27 mouse cellular contexts compared by ENCODE assay signal in the genomic region with DNA sequence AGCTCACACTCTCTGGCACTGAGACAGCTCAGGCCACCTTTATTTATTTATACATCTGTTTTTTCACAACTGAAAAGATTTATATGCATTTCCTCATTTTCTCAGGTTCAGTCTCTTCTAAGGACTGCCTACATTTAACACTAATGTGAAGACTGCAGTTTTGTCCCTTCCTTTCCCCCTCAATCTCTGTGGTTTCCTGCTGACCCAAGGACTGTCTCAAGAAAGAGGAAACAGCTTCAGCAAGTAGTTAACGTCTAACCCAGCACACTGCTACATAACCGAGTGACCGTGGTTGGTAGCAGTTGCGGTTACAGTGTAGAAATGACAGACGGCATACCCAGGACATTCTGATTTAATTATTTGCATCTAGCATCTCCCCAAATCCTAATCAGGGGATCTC. TPM values are rescaled to one million over a fixed set of nuclear protein-coding genes. Genes with fewer than 3 reads are reported as not detected.
DNase-seq lines count a peak whose midpoint lies in the region; ATAC-seq and TF ChIP-seq lines count a peak whose summit lies in the region.
"Had no signal": no experiment of that assay in that cellular context is flagged by ENCODE, and none has a peak within 500 bp of the region (broad histone marks: within the 10 kb centered on the region; RNA-seq: fewer than 3 reads in every experiment).

No protein-coding gene starts in this region.

- no peak overlapping the region for H3K27ac ChIP-seq in lung, embryonic 14.5 days (ENCODE audit: low read depth)
- no peak overlapping the region for H3K27ac ChIP-seq in CH12.LX (ENCODE audit: insufficient read depth, low read depth)
- no peak overlapping the region for H3K27ac ChIP-seq in midbrain, embryonic 16.5 days (ENCODE audit: low read length)
- H3K27ac ChIP-seq: forebrain, embryonic 12.5 days; heart, adult 2 months; limb, embryonic 12.5 days; liver, embryonic 13.5 days; midbrain, embryonic 12.5 days; neural tube, embryonic 15.5 days had no signal

- ATAC-seq in lung, embryonic 14.5 days (ENCODE audit: insufficient read depth) = no peak
- ATAC-seq in hematopoietic stem cell, adult 5-6 weeks (replicated peaks in 1 of 2; ENCODE audit: insufficient read depth in 1 of 2, low FRiP score in 2 of 2, low TSS enrichment in 1 of 2, low read depth in 1 of 2, poor library complexity in 2 of 2, severe bottlenecking in 2 of 2) = peak; percentile 92 to 94
- ATAC-seq in neutrophil, adult 5-6 weeks (ENCODE audit: extremely low read depth, insufficient number of reproducible peaks, low FRiP score, poor library complexity, severe bottlenecking) = peak; percentile 56; the same call in 1 of the 2 replicates
- no peak for ATAC-seq in midbrain, embryonic 16.5 days
- ATAC-seq: CD4-positive, CD25-positive, alpha-beta regulatory T cell, adult 4 months had no signal

- H3K4me2 ChIP-seq in lung, embryonic 14.5 days = no peak overlapping the region
- H3K4me2 ChIP-seq in CH12.LX (ENCODE audit: insufficient read depth, low read depth, poor library complexity, severe bottlenecking) = no peak overlapping the region; the same call in 1 of the 2 replicates
- H3K4me2 ChIP-seq in midbrain, embryonic 16.5 days (ENCODE audit: low read length) = no peak overlapping the region
- H3K4me2 ChIP-seq: forebrain, embryonic 12.5 days; limb, embryonic 12.5 days; liver, embryonic 13.5 days; midbrain, embryonic 12.5 days; neural tube, embryonic 15.5 days had no signal

- no peaks in the 10 kb centered on the region for H3K27me3 ChIP-seq in lung, embryonic 14.5 days (ENCODE audit: insufficient read depth, low read length)
- no peaks in the 10 kb centered on the region for H3K27me3 ChIP-seq in CH12.LX (replicated peaks)
- no peaks in the 10 kb centered on the region for H3K27me3 ChIP-seq in midbrain, embryonic 16.5 days (ENCODE audit: control insufficient read depth, insufficient read depth, low read depth, low read length)
- H3K27me3 ChIP-seq: forebrain, embryonic 12.5 days; limb, embryonic 12.5 days; liver, embryonic 13.5 days; midbrain, embryonic 12.5 days; neural tube, embryonic 15.5 days had no signal

- no peak for TF ChIP-seq RAD21 in CH12.LX (IDR thresholded peaks at IDR 0.05; ENCODE audit: low read depth, low read length)

- no peaks in the 10 kb centered on the region for H3K4me1 ChIP-seq in lung, embryonic 14.5 days (ENCODE audit: insufficient read depth)
- H3K4me1 ChIP-seq in lung, adult 2 months (ENCODE audit: control insufficient read depth, insufficient read depth, low read length) = no peaks in the 10 kb centered on the region
- H3K4me1 ChIP-seq in CH12.LX (ENCODE audit: control insufficient read depth in 1 of 2, insufficient read depth in 2 of 2) = peaks cover 5 to 15% of the 10 kb centered on the region in 2 experiments; a peak in 3 of 4 replicates
- no peaks in the 10 kb centered on the region for H3K4me1 ChIP-seq in midbrain, embryonic 16.5 days (ENCODE audit: control insufficient read depth, insufficient read depth, low read length)
- H3K4me1 ChIP-seq: forebrain, embryonic 12.5 days; midbrain, embryonic 12.5 days; neural tube, embryonic 15.5 days had no signal

- intact Hi-C loops in left cerebral cortex, postnatal 10 days (cut with DNase I) = no loop called here

- H3K36me3 ChIP-seq in lung, embryonic 14.5 days (ENCODE audit: insufficient read depth) = no peaks in the 10 kb centered on the region
- H3K36me3 ChIP-seq in CH12.LX (replicated peaks in 1 of 2; ENCODE audit: control insufficient read depth in 1 of 2, insufficient read depth in 1 of 2, low read length in 1 of 2) = no peaks in the 10 kb centered on the region
- no peaks in the 10 kb centered on the region for H3K36me3 ChIP-seq in midbrain, embryonic 16.5 days (ENCODE audit: control insufficient read depth, insufficient read depth, low read length)
- H3K36me3 ChIP-seq: forebrain, embryonic 12.5 days; G1E; limb, embryonic 12.5 days; liver, embryonic 13.5 days; midbrain, embryonic 12.5 days; neural tube, embryonic 15.5 days had no signal

- TF ChIP-seq CTCF in lung, embryonic 14.5 days (IDR thresholded peaks at IDR 0.05; ENCODE audit: low read depth) = no peak
- no peak for TF ChIP-seq CTCF in lung, adult 2 months (IDR thresholded peaks at IDR 0.05; ENCODE audit: insufficient read depth, low read length)
- TF ChIP-seq CTCF in CH12.LX (conservative IDR thresholded peaks at IDR 0.05 in 1 of 2, IDR thresholded peaks at IDR 0.05 in 1 of 2; ENCODE audit: low read depth in 2 of 2, low read length in 2 of 2) = no peak

- in situ Hi-C loops in CH12.LX (cut with MboI; ENCODE audit: low pct_ligation_motif_present, low pct_unique_long_range_greater_than_20kb, low sequenced_read_pairs) = no loop called here

- TF ChIP-seq POLR2A in lung, adult 2 months (IDR thresholded peaks at IDR 0.05; ENCODE audit: borderline replicate concordance, extremely low read depth, low read depth, low read length) = no peak
- TF ChIP-seq POLR2A in CH12.LX (IDR thresholded peaks at IDR 0.05; ENCODE audit: low read depth, low read length) = no peak

- no peak for TF ChIP-seq EP300 in CH12.LX (IDR thresholded peaks at IDR 0.05; ENCODE audit: low read length)

- H3K9ac ChIP-seq in lung, embryonic 14.5 days = no peak overlapping the region
- H3K9ac ChIP-seq in CH12.LX (ENCODE audit: insufficient read depth, low read depth) = no peak overlapping the region
- H3K9ac ChIP-seq in midbrain, embryonic 16.5 days (ENCODE audit: low read depth, low read length) = no peak overlapping the region
- H3K9ac ChIP-seq: forebrain, embryonic 12.5 days; limb, embryonic 12.5 days; liver, embryonic 13.5 days; midbrain, embryonic 12.5 days; neural tube, embryonic 15.5 days had no signal

- no peaks in the 10 kb centered on the region for H3K9me3 ChIP-seq in lung, embryonic 14.5 days (ENCODE audit: low read depth, low read length)
- no peaks in the 10 kb centered on the region for H3K9me3 ChIP-seq in CH12.LX (replicated peaks; ENCODE audit: low read length)
- no peaks in the 10 kb centered on the region for H3K9me3 ChIP-seq in midbrain, embryonic 16.5 days (replicated peaks; ENCODE audit: control insufficient read depth, low read length, poor library complexity, severe bottlenecking)
- H3K9me3 ChIP-seq: forebrain, embryonic 12.5 days; G1E; limb, embryonic 12.5 days; liver, embryonic 13.5 days; midbrain, embryonic 12.5 days; neural tube, embryonic 15.5 days had no signal

- dilution Hi-C loops in CH12.LX (cut with MboI; ENCODE audit: extremely low pct_ligation_motif_present, extremely low pct_unique_long_range_greater_than_20kb, low sequenced_read_pairs) = no loop called here

- no peak overlapping the region for H3K4me3 ChIP-seq in lung, embryonic 14.5 days (ENCODE audit: low read depth, low read length)
- H3K4me3 ChIP-seq in lung, adult 2 months (replicated peaks; ENCODE audit: extremely low read depth, low read depth, low read length) = no peak overlapping the region
- H3K4me3 ChIP-seq in CH12.LX (replicated peaks in 1 of 3; ENCODE audit: low read depth in 2 of 3, low read length in 2 of 3, poor library complexity in 1 of 3) = no peak overlapping the region
- H3K4me3 ChIP-seq in midbrain, embryonic 16.5 days (ENCODE audit: low read depth, low read length) = no peak overlapping the region
- H3K4me3 ChIP-seq: forebrain, embryonic 12.5 days; heart, adult 2 months; limb, embryonic 12.5 days; liver, embryonic 13.5 days; midbrain, embryonic 12.5 days; myocyte; neural tube, embryonic 15.5 days had no signal

- H3K79me2 ChIP-seq in CH12.LX (replicated peaks; ENCODE audit: control insufficient read depth, extremely low read depth, insufficient read depth, poor library complexity, severe bottlenecking) = no peaks in the 10 kb centered on the region

- WGBS in lung, embryonic 14.5 days = 73% methylated on average over 5 of the region's 5 CpGs
- WGBS in lung, adult 2 months = 54% methylated on average over 5 of the region's 5 CpGs
- WGBS in midbrain, embryonic 16.5 days = 90% methylated on average over 5 of the region's 5 CpGs

- peak; percentile 12 for DNase-seq in lung, embryonic 14.5 days
- no peak for DNase-seq in lung, adult 2 months
- DNase-seq in CH12.LX (ENCODE audit: extremely low read depth) = peak; percentile 35
- no peak for DNase-seq in left cerebral cortex, postnatal 10 days (ENCODE audit: extremely low spot score in 1 of 2, low spot score in 2 of 2)
- DNase-seq: adrenal gland, postnatal 36 days; cerebellum, adult 2 months; heart, adult 2 months; kidney, adult 8-10 months; kidney, postnatal 36 days; liver, embryonic 13.5 days; lung, postnatal 14 days; right cerebral cortex, postnatal 25 days; thymus, postnatal 14 days had no signal

RNA-seq across cellular contexts. Expression of a gene that starts 7.4 kb away (rescaled TPM):
- polyA plus RNA-seq in lung, embryonic 14.5 days (2014; fragmentation: Nextera tagmentation; extraction: Ambion mirVana) = 0.08 TPM in 1 of 2 replicates, not detected in the other
- polyA plus RNA-seq in lung, adult 2 months (2012; rRNA removed) = 0.32 and 0.52 TPM in 2 replicates
- 0.04 TPM in 1 of 2 replicates, not detected in the other for total RNA-seq in CH12.LX (2012; rRNA removed)
- not detected in 2 replicates for total RNA-seq in CH12.LX (2014; rRNA removed)
- polyA plus RNA-seq in CH12.LX (2012; ENCODE audit: insufficient read length, low read depth) = not detected in 2 replicates
- not detected in 2 replicates for total RNA-seq in hematopoietic stem cell, adult 5-6 weeks (2017)
- total RNA-seq in neutrophil, adult 5-6 weeks (2017) = not detected in 2 replicates
- not detected for total RNA-seq in left cerebral cortex, postnatal 10 days (2021)
- not detected in 2 replicates for polyA plus RNA-seq in midbrain, embryonic 16.5 days (2015; fragmentation: Nextera tagmentation; extraction: Ambion mirVana)
- total RNA-seq: gastrocnemius, adult 8-10 months; heart, adult 2 months had no signal
- polyA plus RNA-seq: CD4-positive, CD25-positive, alpha-beta regulatory T cell, adult 4 months; cerebellum, adult 2 months; embryonic facial prominence, embryonic 11.5 days; forebrain, embryonic 12.5 days; G1E; heart, postnatal 0 days; hindbrain, embryonic 11.5 days; limb, embryonic 12.5 days; midbrain, embryonic 12.5 days; myocyte; neural tube, embryonic 15.5 days had no signal

RNA-seq across cellular contexts. Expression of a gene that starts 29.7 kb away (rescaled TPM):
- polyA plus RNA-seq in lung, embryonic 14.5 days (2014; fragmentation: Nextera tagmentation; extraction: Ambion mirVana) = 0.12 TPM in 1 of 2 replicates, not detected in the other
- polyA plus RNA-seq in lung, adult 2 months (2012; rRNA removed) = 0.07 TPM in 1 of 2 replicates, not detected in the other
- total RNA-seq in CH12.LX (2012; rRNA removed) (not detected in 2 replicates), CH12.LX (2014; rRNA removed) (not detected in 2 replicates)
- polyA plus RNA-seq in CH12.LX (2012; ENCODE audit: insufficient read length, low read depth) = 0.11 TPM in 1 of 2 replicates, not detected in the other
- total RNA-seq in hematopoietic stem cell, adult 5-6 weeks (2017) = not detected in 2 replicates
- not detected in 2 replicates for total RNA-seq in neutrophil, adult 5-6 weeks (2017)
- total RNA-seq in left cerebral cortex, postnatal 10 days (2021) = under 1 TPM; 0.36 to 0.54 TPM
- not detected in 2 replicates for polyA plus RNA-seq in midbrain, embryonic 16.5 days (2015; fragmentation: Nextera tagmentation; extraction: Ambion mirVana)
- total RNA-seq: gastrocnemius, adult 8-10 months had no signal
- polyA plus RNA-seq: CD4-positive, CD25-positive, alpha-beta regulatory T cell, adult 4 months; forebrain, embryonic 12.5 days; G1E; hindbrain, embryonic 11.5 days; midbrain, embryonic 12.5 days; myocyte; neural tube, embryonic 15.5 days had no signal

RNA-seq across cellular contexts. Expression of a gene that starts 35.9 kb away (rescaled TPM):
- 5.2 and 5.5 TPM in 2 replicates for polyA plus RNA-seq in lung, embryonic 14.5 days (2014; fragmentation: Nextera tagmentation; extraction: Ambion mirVana)
- not detected in 2 replicates for polyA plus RNA-seq in lung, adult 2 months (2012; rRNA removed)
- total RNA-seq in CH12.LX (2012; rRNA removed) = 1,163 and 1,722 TPM in 2 replicates
- total RNA-seq in CH12.LX (2014; rRNA removed) = 22.2 and 30.9 TPM in 2 replicates
- polyA plus RNA-seq in CH12.LX (2012; ENCODE audit: insufficient read length, low read depth) = 1.7 and 2.4 TPM in 2 replicates
- total RNA-seq in hematopoietic stem cell, adult 5-6 weeks (2017) = 1,426 and 1,487 TPM in 2 replicates
- 74.8 and 84.1 TPM in 2 replicates for total RNA-seq in neutrophil, adult 5-6 weeks (2017)
- total RNA-seq in left cerebral cortex, postnatal 10 days (2021) = 10 to 100 TPM; 32.9 to 36.8 TPM
- polyA plus RNA-seq in midbrain, embryonic 16.5 days (2015; fragmentation: Nextera tagmentation; extraction: Ambion mirVana) = 0.30 TPM in 1 of 2 replicates, not detected in the other
- polyA plus RNA-seq: cerebellum, adult 2 months had no signal

RNA-seq across cellular contexts. Expression of a gene that starts 37.2 kb away (rescaled TPM):
- 7.4 and 9.2 TPM in 2 replicates for polyA plus RNA-seq in lung, embryonic 14.5 days (2014; fragmentation: Nextera tagmentation; extraction: Ambion mirVana)
- 3.1 and 4.3 TPM in 2 replicates for polyA plus RNA-seq in lung, adult 2 months (2012; rRNA removed)
- total RNA-seq in CH12.LX (2012; rRNA removed) = 1,392 and 1,471 TPM in 2 replicates
- 60.5 and 78.5 TPM in 2 replicates for total RNA-seq in CH12.LX (2014; rRNA removed)
- polyA plus RNA-seq in CH12.LX (2012; ENCODE audit: insufficient read length, low read depth) = 3.2 and 3.9 TPM in 2 replicates
- 207 and 294 TPM in 2 replicates for total RNA-seq in hematopoietic stem cell, adult 5-6 weeks (2017)
- total RNA-seq in neutrophil, adult 5-6 weeks (2017) = 38.6 and 45.9 TPM in 2 replicates
- total RNA-seq in left cerebral cortex, postnatal 10 days (2021) = 10 to 100 TPM; 53.3 to 58.4 TPM
- 0.40 and 0.68 TPM in 2 replicates for polyA plus RNA-seq in midbrain, embryonic 16.5 days (2015; fragmentation: Nextera tagmentation; extraction: Ambion mirVana)
- polyA plus RNA-seq: heart, adult 2 months had no signal

RNA-seq across cellular contexts. Expression of a gene that starts 38.4 kb away (rescaled TPM):
- 0.66 TPM in 1 of 2 replicates, not detected in the other for polyA plus RNA-seq in lung, embryonic 14.5 days (2014; fragmentation: Nextera tagmentation; extraction: Ambion mirVana)
- polyA plus RNA-seq in lung, adult 2 months (2012; rRNA removed) = 2.4 and 2.9 TPM in 2 replicates
- 1,167 and 1,215 TPM in 2 replicates for total RNA-seq in CH12.LX (2012; rRNA removed)
- total RNA-seq in CH12.LX (2014; rRNA removed) = 14.2 and 18.4 TPM in 2 replicates
- 3.3 and 4.4 TPM in 2 replicates for polyA plus RNA-seq in CH12.LX (2012; ENCODE audit: insufficient read length, low read depth)
- 237 and 336 TPM in 2 replicates for total RNA-seq in hematopoietic stem cell, adult 5-6 weeks (2017)
- total RNA-seq in neutrophil, adult 5-6 weeks (2017) = 30.0 and 55.5 TPM in 2 replicates
- 10 to 100 TPM; 77.4 to 83.3 TPM for total RNA-seq in left cerebral cortex, postnatal 10 days (2021)
- polyA plus RNA-seq in midbrain, embryonic 16.5 days (2015; fragmentation: Nextera tagmentation; extraction: Ambion mirVana) = 0.47 and 0.72 TPM in 2 replicates
- polyA plus RNA-seq: CD4-positive, CD25-positive, alpha-beta regulatory T cell, adult 4 months; embryonic facial prominence, embryonic 11.5 days; forebrain, embryonic 12.5 days; hindbrain, embryonic 11.5 days; neural tube, embryonic 15.5 days had no signal

Comparison
In these comparisons a context has a peak if more than half of its experiments do, and no peak if none do; other contexts are left out.
1. DNase-seq: peak in lung, embryonic 14.5 days (single experiment) and CH12.LX (single experiment); none in lung, adult 2 months (single experiment) and left cerebral cortex, postnatal 10 days (0 of 2).
2. ATAC-seq: peak in hematopoietic stem cell, adult 5-6 weeks (2 of 2) and neutrophil, adult 5-6 weeks (single experiment); none in lung, embryonic 14.5 days (single experiment) and midbrain, embryonic 16.5 days (single experiment).